Mouse (Mus musculus) liver, postnatal 0 days (tissue): ENCODE results near the gene Tmem45a.

Experiments
- CTCF ChIP-seq: sonication (generic); IDR thresholded peaks from 2 replicates; pipeline ENCODE4 v1.5.1; 2016; ENCODE audit warnings: antibody characterized with exemption, low read depth
- EP300 ChIP-seq: IDR thresholded peaks from 2 replicates; pipeline ENCODE4 v1.6.1; 2016; ENCODE audit warnings: antibody characterized with exemption, low read depth, mild to moderate bottlenecking

- TF ChIP-seq EP300 (no peak), CTCF (no peak)
These were observed at the start of gene Tmem45a for GRCm38 (mm10) chr16:56885824-56886615.
